Mouse (Mus musculus) NIH3T3 (cell line): Measurements from ENCODE around the gene Olfr1386.
"Not testable (repeated sequence)": the region's sequence is repeated elsewhere in the genome, so short reads cannot be mapped to it uniquely, and the experiment has no call there.

Source experiments
- DNase-seq: peaks from one replicate; pipeline ENCODE4 v3.0.0-alpha.2; 2012; ENCODE audit warnings: low read depth

The Olfr1386 gene

GRCm38 (mm10) chr11:49464746-49465145 lies at the start of gene Olfr1386:
Gene Olfr1386, plus strand, starts transcription at chr11:49465046.
- DNase-seq: not testable (repeated sequence)

- DNase-seq: no peak
These were observed 42.1 kb upstream of the Olfr1386 start, which contains the start of gene Olfr1389 for GRCm38 (mm10) chr11:49422767-49423166. Gene Olfr1389, plus strand, starts transcription at chr11:49423067.

GRCm38 (mm10) chr11:49425257-49425927 lies 39.5 kb upstream of the Olfr1386 start:
- no peak for DNase-seq

- peak; percentile 28 for DNase-seq
These were observed 35.2 kb upstream of the Olfr1386 start for GRCm38 (mm10) chr11:49429641-49430040.

- peak; percentile 7 for DNase-seq
These were observed 28.4 kb upstream of the Olfr1386 start, which contains the start of gene Olfr1388 for GRCm38 (mm10) chr11:49436411-49436810. Gene Olfr1388, plus strand, starts transcription at chr11:49436624.

- DNase-seq: no peak
These were observed 9.8 kb upstream of the Olfr1386 start, which contains the start of gene Olfr1387 for GRCm38 (mm10) chr11:49455043-49455442. Gene Olfr1387, plus strand, starts transcription at chr11:49455343.

GRCm38 (mm10) chr11:49485973-49486372 lies 21.1 kb downstream of the Olfr1386 start:
- no peak for DNase-seq

GRCm38 (mm10) chr11:49488770-49489169 lies 23.9 kb downstream of the Olfr1386 start, which contains the start of gene Olfr1385:
Gene Olfr1385, plus strand, starts transcription at chr11:49489070.
- DNase-seq: not testable (repeated sequence)

- DNase-seq: no peak
These were observed 53.2 kb downstream of the Olfr1386 start for GRCm38 (mm10) chr11:49518086-49518485.

- DNase-seq: no peak
These were observed 54.5 kb downstream of the Olfr1386 start, which contains the start of gene Olfr1383 for GRCm38 (mm10) chr11:49519348-49519747. Gene Olfr1383, plus strand, starts transcription at chr11:49519648.
